Mouse (Mus musculus) 3134 (cell line): ENCODE data around the gene Tekt3.

ENCODE experiments used
- DNase-seq: peaks from one replicate; pipeline ENCODE4 v3.0.0-alpha.2; 2011; ENCODE audit warnings: low spot score; ENCODE audit not compliant: insufficient read length; ENCODE audit errors: extremely low read depth

Gene Tekt3

DNA sequence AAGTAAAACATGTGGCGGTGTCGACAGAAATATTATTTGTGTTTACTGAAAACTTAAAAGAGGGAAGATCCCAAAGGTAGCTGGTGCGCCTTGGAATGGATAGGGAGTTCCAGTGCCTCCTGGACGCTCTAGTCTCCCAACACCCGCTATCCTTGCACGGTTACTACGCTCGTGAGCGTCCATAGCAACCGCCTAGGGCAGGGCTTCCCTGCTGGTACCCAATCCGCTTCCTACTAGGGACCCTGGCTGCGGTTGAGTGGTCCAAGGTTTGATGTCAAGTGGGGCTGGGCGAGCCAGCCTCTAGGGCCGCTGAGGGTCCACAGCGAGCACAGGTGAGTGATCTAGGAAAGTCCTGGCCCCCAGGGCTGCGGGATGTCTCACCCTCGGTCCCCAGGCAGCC lies at the start of gene Tekt3:
Gene Tekt3 (plus strand): TSS at position 209 of the 400 bp plus-strand sequence.
- DNase-seq = no peak

DNA sequence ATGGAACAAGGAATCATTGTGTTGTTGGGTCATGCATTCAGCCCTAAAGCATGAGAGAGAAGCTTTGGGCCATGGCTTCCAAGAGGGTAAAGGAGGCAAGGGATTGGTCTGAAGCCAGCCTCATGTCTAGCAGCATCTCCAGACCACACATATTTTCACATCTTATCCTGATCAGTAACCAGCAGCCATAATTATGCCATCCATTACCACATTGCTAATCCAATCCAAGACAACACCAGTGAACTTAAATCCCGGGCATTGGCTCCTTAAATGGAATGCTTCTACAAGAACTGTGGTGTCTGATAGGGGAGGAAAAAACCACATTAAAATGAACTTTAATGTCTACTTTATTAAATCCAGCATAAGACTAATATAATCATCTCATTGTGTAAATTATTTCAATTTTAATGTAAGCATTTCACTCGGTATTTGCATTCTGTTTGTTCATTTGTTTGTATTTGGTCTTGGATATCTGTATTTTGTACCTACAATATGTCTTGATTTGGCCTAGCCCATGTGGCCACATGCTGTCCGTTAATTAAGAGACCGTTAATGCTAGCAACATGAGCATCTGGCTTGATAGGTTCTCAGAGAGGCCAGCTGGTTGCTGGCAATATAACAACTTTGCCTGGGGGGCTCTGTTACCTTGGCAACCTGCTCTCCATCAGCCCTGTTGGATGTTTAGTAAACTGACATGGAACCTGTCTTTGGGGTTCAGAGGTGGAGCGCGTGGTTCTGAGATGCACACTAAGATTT lies 43.9 kb upstream of the Tekt3 start:
- no peak for DNase-seq

DNA sequence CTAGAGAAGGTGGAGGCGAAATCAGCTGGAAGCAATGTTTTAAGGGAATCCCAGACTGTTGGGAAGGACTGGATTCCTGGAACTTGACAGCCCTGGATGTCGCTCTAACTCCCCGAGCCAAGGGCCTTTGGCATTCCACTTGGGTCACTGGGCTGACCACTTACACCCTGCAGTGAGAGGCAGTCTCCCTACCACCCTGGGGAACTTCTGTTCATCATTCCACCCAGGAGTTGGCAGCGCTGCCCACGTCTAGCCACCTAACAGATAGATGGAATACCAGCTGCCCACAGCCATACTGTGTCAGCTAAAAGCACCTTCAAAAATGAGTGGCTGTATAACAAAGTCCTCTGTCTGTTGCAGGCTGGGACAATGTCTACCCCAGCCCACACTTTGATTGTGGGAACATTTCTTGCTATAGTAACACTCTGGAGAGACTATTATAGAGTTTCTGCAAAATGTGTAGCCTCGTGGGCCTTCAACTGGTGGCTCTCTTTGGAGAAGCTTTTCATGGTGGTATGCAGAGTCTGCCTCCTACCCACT lies 43.3 kb upstream of the Tekt3 start:
- no peak for DNase-seq

DNA sequence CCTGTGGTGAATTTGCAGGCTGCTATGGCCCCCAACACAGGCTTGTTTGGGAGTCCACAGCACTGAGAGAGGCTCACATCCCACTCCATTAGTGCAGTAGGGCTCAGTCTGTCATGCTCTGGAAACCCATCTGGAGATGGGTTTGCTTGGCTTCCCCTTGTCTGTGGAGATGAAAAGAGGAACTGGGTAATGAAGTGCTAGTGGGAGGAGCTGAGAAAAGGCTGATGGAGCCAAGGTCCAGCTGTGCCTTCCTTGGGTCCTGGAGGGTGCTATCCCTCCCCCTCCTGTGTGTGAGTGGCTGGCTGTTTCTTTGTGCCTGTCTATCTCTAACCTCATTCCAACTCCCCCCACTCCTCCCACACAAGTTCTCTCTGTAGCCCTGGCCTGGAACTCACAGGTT lies 40.8 kb upstream of the Tekt3 start:
- no peak for DNase-seq

DNA sequence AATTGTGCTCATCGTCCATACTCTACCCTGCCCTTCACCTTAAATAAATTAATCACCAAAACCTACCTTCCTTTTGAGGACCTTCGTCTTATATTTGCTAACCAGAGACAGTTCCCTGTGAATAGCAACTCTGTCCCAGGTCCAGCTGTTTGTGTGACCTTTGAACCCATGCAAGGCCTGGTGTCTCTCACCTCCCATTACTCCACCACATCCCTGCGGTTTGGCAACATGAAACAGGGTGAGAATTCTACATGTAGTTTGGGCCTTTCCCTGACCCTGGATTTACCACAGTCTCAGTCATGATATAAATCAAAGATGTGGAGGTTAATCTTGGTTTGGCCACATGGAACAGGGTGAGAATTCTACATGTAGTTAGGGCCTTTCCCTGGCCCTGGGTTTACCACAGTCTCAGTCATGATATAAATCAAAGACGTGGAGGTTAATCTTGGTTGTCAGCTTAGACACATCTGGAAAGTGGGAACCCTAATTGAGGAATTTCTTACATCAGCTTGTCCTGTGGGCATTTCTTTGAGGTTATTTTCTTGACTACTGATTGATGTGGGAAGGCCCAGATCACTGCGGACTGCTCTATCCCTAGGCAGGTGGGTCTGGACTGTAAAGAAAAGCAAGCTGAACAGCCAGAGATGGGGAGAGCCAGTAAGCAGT lies 40.2 kb upstream of the Tekt3 start:
- DNase-seq = no peak

DNA sequence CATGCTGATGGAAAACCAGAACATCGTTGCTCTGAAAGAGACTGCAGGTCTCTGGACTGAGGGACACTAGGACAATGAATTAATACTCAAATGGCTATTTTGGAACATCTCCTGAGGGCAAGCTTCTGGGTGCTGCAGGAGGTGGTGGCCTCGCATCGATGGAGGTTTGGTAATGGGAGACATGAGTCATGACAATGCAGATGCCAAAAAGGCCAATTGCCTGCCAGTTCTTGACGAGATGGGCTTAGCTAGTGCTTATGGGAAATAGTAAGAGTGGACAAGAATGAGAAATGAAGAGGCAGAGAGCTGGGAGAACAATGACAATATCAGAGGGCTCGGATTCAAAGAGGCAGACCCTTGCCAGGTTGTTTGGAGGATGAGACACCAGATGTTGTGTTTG lies 38.0 kb upstream of the Tekt3 start:
- DNase-seq = peak; percentile 42

DNA sequence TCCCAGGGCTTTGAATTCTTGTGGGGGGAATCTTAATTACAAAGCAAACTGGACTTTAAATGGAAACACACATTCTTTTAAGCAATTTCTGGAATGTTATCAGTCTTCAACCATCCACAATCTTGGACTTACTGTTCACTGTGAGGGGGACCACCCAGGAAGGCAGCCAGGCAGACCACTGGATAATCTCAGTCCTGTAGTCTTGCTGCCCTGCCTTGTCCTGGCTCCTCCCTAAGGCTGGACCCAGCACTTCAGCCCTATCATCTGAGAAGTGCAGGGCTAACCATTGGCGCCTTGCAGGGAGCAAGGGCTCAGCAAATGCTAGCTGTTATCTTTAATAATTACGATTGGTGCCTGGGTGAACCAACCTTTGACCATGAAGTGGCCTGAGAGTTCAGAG lies 37.3 kb upstream of the Tekt3 start:
- DNase-seq = no peak

DNA sequence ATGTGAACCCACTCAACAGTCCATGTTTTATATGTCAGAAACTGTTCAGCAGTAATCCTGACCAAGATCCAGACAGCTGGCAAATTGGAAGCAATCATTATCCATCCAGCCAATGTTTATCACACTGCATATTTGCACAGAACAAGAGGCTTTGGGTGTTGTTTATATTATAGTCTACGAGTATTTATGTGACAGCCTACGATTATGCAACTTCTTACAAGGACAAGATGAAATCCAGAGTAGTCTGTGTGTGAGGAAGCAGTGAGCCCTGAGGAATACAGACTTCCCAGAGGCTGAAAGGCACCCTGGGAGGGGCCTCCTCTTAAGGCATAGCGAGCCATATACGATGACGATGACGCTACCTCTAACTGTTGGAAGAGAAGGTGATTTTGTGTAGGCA lies 36.0 kb upstream of the Tekt3 start:
- no peak for DNase-seq

DNA sequence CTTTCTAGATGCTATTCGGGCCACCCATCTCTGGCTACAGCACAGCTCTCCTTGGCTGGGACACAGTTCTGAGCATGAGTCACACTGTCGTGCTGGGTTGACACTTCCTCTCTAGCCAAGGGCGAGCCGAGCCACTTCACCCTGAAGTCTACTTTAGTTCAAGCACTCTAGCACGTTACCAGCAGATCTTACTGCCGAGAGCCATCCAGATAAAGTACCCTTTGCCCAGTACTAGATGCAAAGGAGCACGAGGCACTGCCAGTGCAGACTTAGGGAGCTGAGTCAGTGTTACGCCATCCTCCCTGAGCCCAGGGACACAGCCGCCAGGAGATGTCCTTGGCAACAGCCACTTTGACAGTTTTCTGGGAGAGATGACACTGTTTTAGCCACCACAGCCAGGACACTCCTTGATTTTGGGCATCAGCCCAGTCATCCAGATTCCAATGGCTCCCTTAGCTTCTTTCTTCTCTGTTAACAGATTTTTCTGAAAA lies 34.8 kb upstream of the Tekt3 start:
- DNase-seq = peak; percentile 62

DNA sequence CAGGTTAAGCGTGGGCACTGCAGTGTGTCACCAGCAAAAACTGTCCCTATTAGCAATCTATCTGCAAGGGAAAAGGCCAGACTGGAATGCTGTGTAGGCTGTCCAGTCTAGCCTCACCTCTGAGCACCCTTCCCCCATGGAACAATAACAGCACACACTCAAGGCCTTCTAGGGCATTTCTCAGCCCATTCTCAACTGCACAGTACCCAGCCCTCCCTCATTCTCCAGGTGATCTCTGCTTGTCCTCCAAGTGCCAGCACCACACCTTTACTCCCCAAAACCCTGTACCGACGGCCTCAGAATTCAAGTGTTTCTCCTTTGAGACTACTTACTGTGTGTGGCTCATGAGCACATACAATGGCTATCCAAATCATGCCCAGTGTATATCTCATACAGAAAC lies 33.3 kb upstream of the Tekt3 start:
- DNase-seq = no peak

DNA sequence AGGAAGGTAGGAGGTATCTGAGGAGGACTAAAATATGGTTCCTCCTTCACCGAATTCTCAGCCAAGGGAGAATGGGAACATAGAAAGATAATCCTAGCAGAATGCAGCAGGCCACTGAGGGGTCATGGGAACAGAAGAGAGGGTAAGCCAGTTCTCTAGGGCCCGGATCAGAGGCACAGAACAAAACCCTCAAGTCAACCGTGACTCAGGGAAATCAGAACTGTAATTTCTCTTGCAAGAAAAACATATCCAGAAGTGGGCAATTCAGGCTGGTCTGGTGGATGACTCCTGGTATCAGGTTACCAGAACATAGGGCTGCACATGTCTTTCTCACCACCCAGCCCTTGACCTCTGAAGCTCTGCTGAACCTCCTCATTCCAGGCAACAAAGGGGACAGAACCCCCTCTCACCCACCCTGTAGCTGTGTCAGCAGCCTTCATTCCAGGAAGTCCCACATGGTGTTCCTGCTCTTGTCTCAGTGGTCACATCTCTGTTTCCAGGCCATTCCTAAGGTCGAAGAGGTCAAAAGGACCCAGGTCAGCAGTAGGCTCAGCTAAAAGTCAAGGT lies 32.2 kb upstream of the Tekt3 start:
- no peak for DNase-seq

DNA sequence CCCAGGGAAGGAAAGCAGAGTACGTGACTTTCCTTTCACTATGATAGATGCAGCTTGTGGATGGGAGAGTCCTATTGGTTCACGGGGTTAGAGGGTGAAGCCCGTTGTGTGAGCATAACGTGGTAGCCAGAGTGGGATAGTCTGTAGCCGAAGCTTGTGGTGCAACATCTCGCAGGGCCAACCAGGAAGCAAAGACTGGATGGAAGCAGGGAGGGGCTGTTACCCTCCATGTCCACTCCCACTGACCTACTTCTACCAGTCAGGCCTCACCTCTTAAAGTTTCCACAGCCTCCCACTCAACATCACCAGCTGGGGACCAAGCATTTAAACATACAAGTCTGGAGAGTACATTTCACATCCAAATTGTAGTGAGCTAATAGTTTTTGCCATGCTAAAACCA lies 31.7 kb upstream of the Tekt3 start:
- no peak for DNase-seq

DNA sequence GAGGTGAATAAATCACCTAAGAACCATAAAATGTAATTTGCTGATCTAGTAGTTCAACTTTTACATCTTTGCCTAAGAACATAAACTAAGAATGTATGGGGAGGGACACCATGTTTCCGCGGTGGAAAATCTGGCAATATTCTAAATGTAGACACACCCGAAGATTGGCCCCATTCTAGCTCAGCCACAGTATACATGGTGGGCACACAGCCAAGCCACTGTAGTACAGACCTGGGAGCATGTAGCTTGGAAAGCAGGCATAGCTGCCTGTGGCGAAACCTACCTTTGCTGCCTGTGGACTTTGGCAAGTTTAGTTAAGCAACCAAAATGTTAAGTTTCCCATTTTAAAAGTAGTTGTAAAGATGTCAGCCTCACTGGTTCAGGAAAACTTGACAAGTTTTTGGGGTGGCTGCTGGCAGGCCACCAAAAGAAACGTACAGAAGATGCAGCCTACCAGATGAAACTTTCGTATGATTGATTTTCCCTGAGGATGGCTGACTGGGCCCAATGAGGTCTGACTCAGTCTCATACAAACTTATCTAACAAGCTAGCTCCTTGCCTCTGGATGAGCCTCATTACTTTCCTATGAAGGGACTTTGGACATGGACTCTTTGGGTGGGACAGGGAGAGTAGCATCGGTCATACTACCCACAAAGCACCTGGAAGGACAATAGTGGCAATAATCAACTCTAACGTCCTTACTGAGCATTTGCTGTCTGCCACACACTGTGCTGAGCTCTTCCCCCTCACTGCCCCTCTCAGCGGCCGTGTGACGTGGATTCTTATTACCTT lies 25.8 kb upstream of the Tekt3 start:
- DNase-seq = no peak

DNA sequence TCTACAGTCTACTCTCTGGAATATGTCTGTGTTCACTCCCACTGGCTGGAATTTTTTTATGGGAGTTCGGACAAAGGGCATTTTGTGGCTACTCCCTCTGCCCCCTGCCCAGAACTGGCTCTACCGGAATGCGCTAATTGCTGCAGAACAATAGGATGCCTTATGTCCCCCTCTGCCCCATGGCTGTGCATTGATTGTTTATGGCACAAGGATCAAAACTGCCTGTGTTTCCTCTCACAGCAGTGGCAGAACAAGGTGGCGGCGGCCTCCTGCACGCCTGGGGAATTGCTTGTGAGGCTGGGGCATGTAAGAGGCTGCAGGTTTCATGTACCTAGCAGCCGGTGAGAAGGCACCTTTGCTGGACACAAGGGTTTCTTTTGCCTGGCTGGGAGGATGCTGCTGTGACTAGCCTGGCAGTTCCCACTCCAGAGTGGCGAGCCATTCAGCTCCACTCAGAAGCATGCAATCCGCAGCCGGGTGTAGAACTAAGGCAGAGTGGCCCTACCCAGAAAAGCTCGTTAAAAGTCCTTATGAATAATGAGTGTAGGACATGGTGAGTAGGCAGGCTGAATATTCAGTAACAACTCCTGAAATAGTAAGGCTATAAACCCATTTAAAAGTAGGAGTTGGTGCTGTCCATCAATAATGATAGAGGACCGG lies 21.3 kb upstream of the Tekt3 start:
- no peak for DNase-seq

DNA sequence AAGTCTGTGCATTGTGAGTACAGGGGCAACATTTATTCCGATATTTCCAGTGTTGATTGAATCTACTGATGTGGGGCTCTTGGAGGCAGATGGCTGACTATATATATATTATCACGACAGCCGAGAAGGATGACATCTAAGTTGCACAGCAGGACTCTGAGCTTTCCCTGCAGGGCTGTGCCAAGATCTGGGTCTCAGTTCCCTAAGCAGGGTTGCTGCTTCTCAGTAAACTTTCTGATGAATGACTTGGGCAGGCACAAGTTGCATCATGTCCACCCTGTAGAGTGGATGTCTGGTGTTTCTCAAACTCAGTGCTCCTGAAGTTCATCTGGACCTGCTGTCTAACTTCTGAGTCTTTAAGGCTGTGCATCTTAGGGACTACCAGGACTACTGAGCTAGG lies 15.7 kb upstream of the Tekt3 start:
- no peak for DNase-seq

DNA sequence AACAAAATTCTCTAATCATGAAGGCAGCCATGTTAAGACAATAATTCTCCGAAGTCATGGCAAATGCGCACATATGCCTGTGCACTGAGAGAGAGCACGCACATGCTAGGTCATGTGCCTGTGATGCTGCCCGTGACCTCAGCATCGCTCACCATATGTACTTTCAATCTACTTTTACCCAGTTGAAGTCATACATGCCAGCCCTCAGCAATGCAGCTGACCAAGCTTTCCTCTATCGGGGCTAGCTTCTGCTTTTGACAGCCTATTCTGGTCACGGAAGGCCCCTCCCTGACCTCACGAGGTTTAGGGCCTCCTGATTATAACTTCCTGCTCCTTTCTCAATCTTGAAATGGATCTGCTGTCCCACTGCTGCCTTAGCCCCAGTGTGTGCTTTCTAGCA lies 15.1 kb upstream of the Tekt3 start:
- no peak for DNase-seq

DNA sequence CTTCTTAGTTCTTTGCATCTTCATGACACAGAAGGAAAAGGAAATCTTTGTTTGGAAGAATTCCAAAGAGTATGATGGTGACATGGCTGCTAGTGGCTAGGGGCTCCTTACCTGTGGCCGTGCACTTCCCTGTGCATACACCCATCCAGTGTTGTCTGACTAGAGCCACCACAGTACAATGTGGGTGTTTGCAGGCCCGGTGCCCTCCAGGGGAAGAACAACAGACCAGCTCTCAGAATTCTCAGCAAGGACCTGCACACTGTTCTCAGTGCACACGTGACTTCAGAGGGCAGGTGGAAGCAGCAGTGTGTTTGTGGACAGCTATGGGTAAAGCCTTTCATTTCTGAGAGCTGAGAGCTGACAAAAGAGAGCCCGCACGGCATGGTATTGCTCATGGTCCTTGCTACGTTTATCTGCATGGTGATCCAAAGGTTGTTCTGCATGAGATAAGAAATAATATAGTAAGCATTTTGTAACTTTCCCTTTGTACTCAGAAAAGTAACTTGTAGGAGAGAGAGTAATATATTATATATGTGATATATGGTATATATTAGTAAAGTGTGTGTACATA lies 11.0 kb upstream of the Tekt3 start:
- DNase-seq = no peak

DNA sequence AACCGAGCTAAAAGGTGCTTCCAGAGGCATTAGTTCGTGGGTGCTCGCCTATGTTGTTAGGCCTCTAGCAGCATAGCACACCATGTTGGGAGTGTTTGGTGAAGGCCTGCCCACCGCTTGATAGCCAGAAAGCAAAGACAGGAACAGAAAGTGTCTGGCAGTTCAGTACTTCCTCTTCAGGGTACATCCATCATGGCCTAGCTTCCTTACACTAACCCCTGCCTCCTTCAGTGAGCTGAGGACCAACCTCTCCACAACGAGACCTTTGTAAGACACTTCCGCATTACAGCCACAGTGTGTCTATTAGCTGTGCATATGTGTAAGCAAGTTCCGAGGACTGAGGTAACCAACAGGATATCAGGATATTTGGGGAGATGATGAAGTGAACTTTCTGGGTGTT lies 10.4 kb upstream of the Tekt3 start:
- no peak for DNase-seq

DNA sequence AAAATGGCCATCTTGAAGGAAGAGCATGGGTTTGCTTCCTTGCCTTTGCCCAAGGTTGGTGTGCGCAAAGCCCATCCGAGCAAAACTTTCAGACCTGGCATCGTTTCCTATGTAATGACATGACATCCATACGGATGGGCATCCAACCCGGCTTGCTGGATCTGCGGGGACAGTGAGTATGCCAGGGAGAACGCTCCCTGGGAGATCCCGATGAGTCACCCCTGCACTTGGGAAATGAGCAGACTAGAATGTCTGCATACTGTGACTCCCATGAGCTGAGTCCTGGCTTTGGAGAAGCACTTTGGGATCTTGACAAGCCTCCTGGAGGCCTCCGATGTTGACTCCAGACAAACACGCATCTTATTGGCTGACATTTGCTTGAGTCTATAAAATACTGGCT lies 9.5 kb upstream of the Tekt3 start:
- DNase-seq = peak; percentile 31

DNA sequence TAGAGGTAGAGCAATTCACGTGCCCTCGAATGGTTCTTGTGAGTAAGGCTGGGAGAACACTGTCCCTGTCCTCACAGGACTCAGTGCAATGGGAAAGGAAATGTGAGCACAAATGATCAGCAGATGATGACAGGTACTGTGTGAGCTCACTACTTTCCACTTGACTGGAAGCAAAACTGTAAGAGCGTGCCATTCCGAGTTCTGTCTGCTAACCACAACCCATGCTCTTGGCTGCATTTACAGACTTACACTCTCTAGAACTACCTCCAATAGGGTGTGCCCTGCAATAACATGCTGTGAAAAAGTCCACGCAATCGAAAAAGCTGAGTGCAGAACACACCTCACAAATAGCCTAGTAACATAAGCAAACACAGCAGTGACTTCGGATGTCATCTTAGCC lies 5.9 kb upstream of the Tekt3 start:
- DNase-seq = peak; percentile 23
